Mouse (Mus musculus) megakaryocyte, embryonic 14.5 days (primary cell): ENCODE measurements at regions not wholly inside any gene's neighbourhood (a gene's known extent, or its start where the extent isn't known, plus 50 kb on each side); places are given as distances from the start of the nearest gene placed in this dataset.

Experiments
- FLI1 ChIP-seq: IDR thresholded peaks from 2 replicates; pipeline ENCODE4 v1.6.1; 2012; ENCODE audit warnings: low read length, inconsistent platforms, mixed read lengths
- GATA1 ChIP-seq: IDR thresholded peaks from 3 replicates; pipeline ENCODE4 v1.6.1; 2012; ENCODE audit warnings: mixed read lengths, low read length, inconsistent platforms, borderline replicate concordance

GRCm38 (mm10) chr17:64991262-64991661 lies 155.4 kb upstream of the 4930583I09Rik start:
- TF ChIP-seq GATA1 (no peak), FLI1 (no peak)
